Mouse (Mus musculus) heart, postnatal 0 days (tissue): ENCODE measurements around the gene Patl1. TPM values are rescaled to one million over a fixed set of nuclear protein-coding genes. Genes with fewer than 3 reads are reported as not detected.
"Not testable (repeated sequence)": the region's sequence is repeated elsewhere in the genome, so short reads cannot be mapped to it uniquely, and the experiment has no call there.

Source experiments
- ATAC-seq: fragments of 200-750 bp; cut with Nextera tagmentation; 2 replicates; pipeline ENCODE4 v1.8.0; 2017; ENCODE audit warnings: low read depth, moderate number of reproducible peaks, moderate library complexity; ENCODE audit not compliant: insufficient read depth
- DNase-seq: peaks from one replicate; pipeline ENCODE4 v3.0.0-alpha.2; 2016; ENCODE audit warnings: low spot score
- H3K27ac ChIP-seq: fragments of 300-500 bp; sonication (generic); 2 replicates; pipeline ENCODE4 v1.5.1; 2014; ENCODE audit warnings: low read depth, mild to moderate bottlenecking
- H3K27me3 ChIP-seq: fragments of 300-500 bp; sonication (generic); 2 replicates; pipeline ENCODE4 v1.6.1; 2014; ENCODE audit warnings: low read length, mixed read lengths; ENCODE audit not compliant: control insufficient read depth, insufficient read depth
- H3K36me3 ChIP-seq: fragments of 300-500 bp; sonication (generic); replicated peaks from 2 replicates; pipeline ENCODE4 v1.6.1; 2014; ENCODE audit warnings: low read length, mixed read lengths; ENCODE audit not compliant: control insufficient read depth, insufficient read depth
- H3K4me1 ChIP-seq: fragments of 300-500 bp; sonication (generic); 2 replicates; pipeline ENCODE4 v1.6.1; 2014; ENCODE audit warnings: antibody characterized with exemption; ENCODE audit not compliant: control insufficient read depth, insufficient read depth
- H3K4me2 ChIP-seq: fragments of 300-500 bp; sonication (generic); 2 replicates; pipeline ENCODE4 v1.6.1; 2014; ENCODE audit warnings: low read depth, mild to moderate bottlenecking, low read length, moderate library complexity
- H3K4me3 ChIP-seq: fragments of 300-500 bp; sonication (generic); 2 replicates; pipeline ENCODE4 v1.5.1; 2014; ENCODE audit warnings: low read depth, low read length
- H3K9ac ChIP-seq: fragments of 300-500 bp; sonication (generic); replicated peaks from 2 replicates; pipeline ENCODE4 v1.6.1; 2014; ENCODE audit warnings: low read depth, low read length, mixed read lengths
- H3K9me3 ChIP-seq: fragments of 300-500 bp; sonication (generic); replicated peaks from 2 replicates; pipeline ENCODE4 v1.6.1; 2016; ENCODE audit warnings: low read length; ENCODE audit not compliant: control insufficient read depth
- CTCF ChIP-seq: IDR thresholded peaks from 2 replicates; pipeline ENCODE4 v1.5.1; 2016; ENCODE audit warnings: antibody characterized with exemption, control low read depth, low read depth
- EP300 ChIP-seq: IDR thresholded peaks from 2 replicates; pipeline ENCODE4 v1.6.1; 2016; ENCODE audit warnings: antibody characterized with exemption, low read depth
- WGBS: fragments of 180-500 bp; shearing (Covaris S2); extraction: QIAGEN DNeasy Blood & Tissue Kit; methylation state at CpG from one replicate; pipeline ENCODE4 v1.1.7; 2014; 5-methylcytosine and 5-hydroxymethylcytosine counted together
- polyA plus RNA-seq: library from polyadenylated mRNA; unstranded; fragments of >200 nt; fragmentation: Nextera tagmentation; extraction: Ambion mirVana; gene quantifications from 2 replicates; pipeline ENCODE4 v1.2.1, GENCODE M21; 2015
- total RNA-seq: library from RNA; depleted of rRNA; stranded (reverse); fragments of >200 nt; gene quantifications from 2 replicates; pipeline ENCODE4 v1.2.3, GENCODE M21; 2014; ENCODE audit warnings: low replicate concordance

The Patl1 gene
- total and polyA plus RNA-seq, 2 experiments from 2014 or later, result 11.5 to 12.9 TPM

GRCm38 (mm10) chr19:11911021-11911420 is 1.2 kb upstream of the Patl1 start:
- no peak for DNase-seq

GRCm38 (mm10) chr19:11911603-11912002 is 596 bp upstream of the Patl1 start:
- Histone ChIP-seq H3K9me3 (no peaks in the 10 kb centered on the region), H3K36me3 (peaks cover 10% of the 10 kb centered on the region; the same call in 1 of the 2 replicates), H3K4me2 (peak overlapping the region; percentile 81), H3K27me3 (no peaks in the 10 kb centered on the region), H3K9ac (peak overlapping the region; percentile 60), H3K4me3 (peak overlapping the region; percentile 96), H3K27ac (peak overlapping the region; percentile 95), H3K4me1 (peaks cover 15% of the 10 kb centered on the region)
- DNase-seq (no peak), ATAC-seq (peak; percentile 54)
- TF ChIP-seq EP300, result peak; percentile 85
- no peak for TF ChIP-seq CTCF
- WGBS, result 4% methylated on average over 17 of the region's 17 CpGs

More at GRCm38 (mm10) chr19:11911021-11911420, 1.2 kb upstream of the Patl1 start:
- peak overlapping the region; percentile 96 for H3K4me3 ChIP-seq
- 71% methylated on average over 5 of the region's 5 CpGs for WGBS
- TF ChIP-seq CTCF, result no peak
- no peak for TF ChIP-seq EP300
- H3K9me3 ChIP-seq, result no peaks in the 10 kb centered on the region
- peak overlapping the region; percentile 95 for H3K27ac ChIP-seq
- H3K4me2 ChIP-seq, result peak overlapping the region; percentile 81
- peak overlapping the region; percentile 60; the same call in 1 of the 2 replicates for H3K9ac ChIP-seq
- H3K36me3 ChIP-seq, result peaks cover 10% of the 10 kb centered on the region; the same call in 1 of the 2 replicates
- no peaks in the 10 kb centered on the region for H3K27me3 ChIP-seq
- ATAC-seq, result no peak
- peaks cover 9% of the 10 kb centered on the region for H3K4me1 ChIP-seq

DNA sequence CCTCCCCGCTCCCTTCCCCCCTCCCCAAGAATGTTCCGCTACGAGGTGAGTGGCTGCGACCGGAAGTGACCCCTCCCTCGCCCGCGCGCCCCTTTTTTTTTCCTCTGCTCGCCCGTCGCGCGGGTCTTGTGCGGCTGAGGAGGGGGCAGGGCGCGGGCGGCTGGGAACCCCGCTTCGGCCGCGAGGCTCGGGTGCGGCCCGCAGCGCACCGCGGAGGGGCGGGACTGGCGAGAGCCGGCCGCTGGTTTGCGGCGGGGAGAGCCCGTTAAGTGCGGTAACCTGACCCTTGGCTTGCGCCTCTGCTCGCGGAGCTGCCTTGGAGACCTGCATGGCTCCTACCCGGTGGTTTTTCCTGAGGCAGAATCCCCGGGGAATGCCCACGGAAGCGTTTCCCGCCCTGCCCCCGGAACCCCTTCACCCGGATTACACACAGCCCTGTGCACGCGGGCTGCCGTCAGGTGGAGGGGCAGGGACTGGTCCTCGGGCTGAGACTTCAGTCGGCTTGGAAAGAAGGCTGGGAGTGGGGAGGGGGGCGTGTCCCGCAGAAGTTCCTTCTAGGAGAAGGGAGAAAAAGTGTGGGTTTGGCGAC is 428 bp downstream of the Patl1 start:
- H3K4me3 ChIP-seq, result peak overlapping the region; percentile 96
- H3K27ac ChIP-seq, result peak overlapping the region; percentile 95
- TF ChIP-seq CTCF, result no peak
- TF ChIP-seq EP300, result no peak
- peak overlapping the region; percentile 89 for H3K9ac ChIP-seq
- ATAC-seq (peak; percentile 66), DNase-seq (peak; percentile 63)
- under 1% methylated on average over 50 of the region's 54 CpGs for WGBS
- H3K4me2 ChIP-seq, result peak overlapping the region; percentile 81
- H3K9me3 ChIP-seq, result no peaks in the 10 kb centered on the region
- peaks cover 21% of the 10 kb centered on the region for H3K4me1 ChIP-seq
- no peaks in the 10 kb centered on the region for H3K27me3 ChIP-seq
- H3K36me3 ChIP-seq, result peaks cover 10% of the 10 kb centered on the region; the same call in 1 of the 2 replicates

DNA sequence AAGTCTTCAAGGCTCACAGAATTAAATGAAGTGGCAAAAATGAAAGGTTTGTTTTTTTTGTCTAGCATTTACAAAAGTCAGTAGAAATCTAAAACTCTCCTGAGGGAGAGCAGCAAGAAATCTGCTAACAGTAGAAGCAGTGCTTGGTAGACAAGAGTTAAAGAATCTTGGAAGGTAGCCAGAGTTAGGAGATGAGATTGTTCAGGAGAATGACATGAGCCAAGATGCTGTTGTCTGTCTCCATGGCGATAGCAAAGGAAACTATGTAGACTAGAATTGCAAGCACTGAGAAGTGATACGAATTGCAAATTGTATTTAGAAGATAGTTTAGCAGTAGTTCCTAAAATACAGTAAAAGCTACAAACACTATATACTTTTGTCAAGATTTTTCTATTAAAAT is 3.6 kb downstream of the Patl1 start:
- DNase-seq, result peak; percentile 50
- peaks cover 21% of the 10 kb centered on the region for H3K4me1 ChIP-seq
- no peaks in the 10 kb centered on the region for H3K27me3 ChIP-seq
- TF ChIP-seq EP300 (no peak), CTCF (no peak)
- no peak overlapping the region for H3K4me2 ChIP-seq
- no peaks in the 10 kb centered on the region for H3K9me3 ChIP-seq
- WGBS, result 2% methylated on average over 2 of the region's 2 CpGs
- no peak overlapping the region for H3K27ac ChIP-seq
- H3K36me3 ChIP-seq, result peaks cover 27% of the 10 kb centered on the region
- H3K4me3 ChIP-seq, result no peak overlapping the region
- no peak for ATAC-seq
- H3K9ac ChIP-seq, result no peak overlapping the region

GRCm38 (mm10) chr19:11922068-11922467 is 9.9 kb downstream of the Patl1 start:
- Histone ChIP-seq H3K9me3 (no peaks in the 10 kb centered on the region), H3K36me3 (peaks cover 70% of the 10 kb centered on the region), H3K4me2 (no peak overlapping the region), H3K27me3 (no peaks in the 10 kb centered on the region), H3K9ac (no peak overlapping the region), H3K4me3 (no peak overlapping the region), H3K4me1 (peaks cover 5% of the 10 kb centered on the region; the same call in 1 of the 2 replicates), H3K27ac (no peak overlapping the region)
- TF ChIP-seq EP300 (no peak), CTCF (no peak)
- DNase-seq (no peak), ATAC-seq (no peak)
- 86% methylated on average over 1 of the region's 1 CpGs for WGBS

DNA sequence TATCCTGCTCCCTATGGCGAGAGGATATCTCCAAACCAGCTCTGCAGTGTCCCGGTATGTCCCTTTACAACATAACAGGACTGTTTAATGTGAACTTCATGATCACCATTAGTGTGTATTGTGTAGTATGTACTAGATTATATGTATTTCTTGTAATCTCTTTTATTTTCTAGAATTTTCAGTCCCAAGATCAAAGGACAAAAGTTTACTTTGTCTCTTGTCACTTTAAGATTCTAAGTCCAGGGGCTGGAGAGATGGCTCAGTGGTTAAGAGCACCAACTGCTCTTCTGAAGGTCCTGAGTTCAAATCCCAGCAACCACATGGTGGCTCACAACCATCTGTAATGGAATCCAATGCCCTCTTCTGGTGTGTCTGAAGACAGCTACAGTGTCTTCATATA is 10.3 kb downstream of the Patl1 start:
- not testable (repeated sequence) for H3K9ac ChIP-seq, H3K4me2 ChIP-seq, DNase-seq, H3K9me3 ChIP-seq, H3K27ac ChIP-seq, H3K4me3 ChIP-seq, ATAC-seq, H3K4me1 ChIP-seq, H3K27me3 ChIP-seq
- 91% methylated on average over 2 of the region's 2 CpGs for WGBS
- peaks cover 73% of the 10 kb centered on the region for H3K36me3 ChIP-seq
